Mouse (Mus musculus) spleen, postnatal 14 days (tissue): Measurements from ENCODE around the gene Cdyl.
A peak's percentile ranks its signal among the peaks of the same experiment; 100 is the strongest.

ENCODE experiments used
- DNase-seq, 2 experiments: peaks; one replicate each; pipeline ENCODE4 v3.0.0; 2021 to 2022; ENCODE audit warnings: low spot score in 2 of 2

Cdyl gene

GRCm38 (mm10) chr13:35659406-35659985 lies at the start of gene Cdyl:
Cdyl (plus strand) TSS chr13:35659833.
- DNase-seq: no peak

- no peak for DNase-seq
These were observed 48.9 kb upstream of the Cdyl start for GRCm38 (mm10) chr13:35610718-35611117.

GRCm38 (mm10) chr13:35612506-35612905 lies 47.1 kb upstream of the Cdyl start:
- DNase-seq: no peak

DNA sequence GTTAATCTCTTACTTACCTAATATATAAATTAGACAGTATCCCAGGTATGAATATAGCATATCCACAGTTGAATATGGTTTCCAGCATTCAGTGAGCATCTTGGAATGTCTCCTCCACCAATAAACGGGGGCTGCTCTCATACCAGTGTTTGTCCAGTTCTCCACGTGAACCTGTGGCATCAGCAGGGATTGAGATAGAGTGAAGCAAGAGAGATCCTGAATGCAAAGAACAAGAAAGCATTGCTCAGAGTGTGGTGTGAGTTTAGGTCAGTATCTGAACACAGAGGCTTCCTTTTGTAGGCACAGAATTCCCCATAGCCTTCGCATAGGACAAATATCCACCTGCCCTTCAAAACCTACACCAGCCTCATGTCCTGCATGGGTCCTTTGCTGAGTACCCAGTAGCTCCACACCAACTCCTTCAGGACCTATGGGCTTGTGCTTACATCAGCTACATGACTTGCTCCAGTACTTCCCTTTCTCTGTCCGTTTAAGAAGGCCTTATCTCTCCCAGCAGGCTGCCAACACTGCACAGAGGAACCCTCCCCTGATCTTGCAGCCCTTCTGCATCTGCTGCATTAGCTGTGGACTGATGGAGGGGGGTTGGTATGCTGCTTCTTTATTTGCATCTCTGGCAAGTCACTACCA lies 44.7 kb upstream of the Cdyl start:
- peak; percentile 25 to 32 for DNase-seq

DNA sequence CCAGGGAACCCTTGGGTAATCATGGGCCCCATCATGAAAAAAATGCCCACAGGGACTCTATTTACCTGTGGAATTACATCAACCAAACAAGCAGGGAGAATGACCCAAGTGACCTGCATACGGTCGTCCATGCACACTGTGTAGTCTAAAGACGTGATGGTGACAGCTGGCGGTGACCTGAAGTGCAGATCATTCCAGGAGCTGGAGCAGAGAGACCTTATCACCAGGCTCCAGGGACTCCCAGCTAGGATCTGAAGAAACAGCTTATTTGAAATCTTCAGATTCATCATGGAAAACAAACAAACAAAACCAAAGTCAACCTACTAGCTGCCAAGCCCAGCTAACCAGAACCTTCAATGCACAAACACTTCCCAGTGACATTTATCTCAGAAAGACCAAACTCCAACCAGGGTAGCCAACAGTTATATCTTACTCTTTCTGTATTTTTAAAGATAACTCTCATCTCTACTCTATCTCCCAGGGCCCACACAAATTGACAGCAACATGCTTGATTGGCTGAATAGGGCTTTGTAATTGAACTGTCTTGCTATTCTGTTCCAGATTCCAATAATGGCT lies 43.0 kb upstream of the Cdyl start:
- DNase-seq: no peak

- no peak for DNase-seq
These were observed 40.3 kb upstream of the Cdyl start for GRCm38 (mm10) chr13:35619356-35619755.

- DNase-seq: no peak
These were observed 38.9 kb upstream of the Cdyl start for GRCm38 (mm10) chr13:35620756-35621155.

DNA sequence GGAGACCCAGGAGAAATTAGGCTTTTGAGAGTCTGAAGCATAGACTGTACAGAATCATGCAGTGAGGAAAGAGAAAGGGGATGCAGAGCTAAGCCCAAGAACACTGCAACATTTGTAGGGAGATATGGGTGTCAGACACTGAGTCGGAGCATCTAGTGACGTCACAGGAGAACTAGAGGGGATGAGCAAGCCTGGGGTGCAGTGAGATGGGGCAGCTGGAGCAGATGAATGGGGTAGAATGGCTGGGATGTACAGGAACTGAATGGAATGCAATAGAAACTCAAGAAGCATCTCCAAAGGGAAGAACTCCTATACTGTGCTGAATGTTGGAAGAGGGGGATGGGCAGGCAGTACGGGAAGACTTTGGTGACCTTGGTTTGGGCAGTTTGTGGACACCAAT lies 34.8 kb upstream of the Cdyl start:
- no peak for DNase-seq

- no peak for DNase-seq
These were observed 34.1 kb upstream of the Cdyl start for GRCm38 (mm10) chr13:35625556-35625955.

- no peak for DNase-seq
These were observed 32.3 kb upstream of the Cdyl start for GRCm38 (mm10) chr13:35627319-35627718.

DNA sequence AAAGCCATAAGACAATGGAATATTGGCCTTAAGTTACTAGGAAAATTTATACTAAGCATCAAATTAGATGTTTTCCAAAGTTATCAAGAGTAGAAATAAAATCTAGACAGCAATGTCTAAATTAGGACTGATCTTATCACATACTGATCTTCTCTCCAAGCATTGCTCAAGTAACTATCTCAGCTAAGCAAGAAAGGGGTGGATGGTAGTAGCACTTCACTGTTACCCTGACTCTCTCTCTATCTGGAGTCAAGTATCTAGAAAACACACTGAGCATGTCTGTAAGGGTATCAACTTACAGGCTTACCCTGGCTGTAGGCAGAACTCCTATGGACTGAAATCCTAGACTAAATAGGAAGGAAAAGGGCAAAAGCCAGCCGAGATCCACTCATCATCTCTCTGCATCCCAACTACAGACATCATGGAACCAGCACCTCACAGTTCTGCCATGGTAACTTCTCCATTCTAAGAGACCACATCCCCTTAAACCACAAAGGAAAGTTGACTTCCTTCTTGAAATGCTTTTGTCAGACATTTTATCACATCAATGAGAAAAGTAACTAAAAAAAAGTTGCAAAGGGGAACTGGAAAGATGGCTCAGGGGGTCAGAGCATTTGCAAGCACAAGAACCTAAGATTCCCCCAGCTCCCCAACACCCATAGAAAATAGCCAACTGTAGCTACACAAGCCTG lies 12.4 kb upstream of the Cdyl start:
- DNase-seq: no peak

DNA sequence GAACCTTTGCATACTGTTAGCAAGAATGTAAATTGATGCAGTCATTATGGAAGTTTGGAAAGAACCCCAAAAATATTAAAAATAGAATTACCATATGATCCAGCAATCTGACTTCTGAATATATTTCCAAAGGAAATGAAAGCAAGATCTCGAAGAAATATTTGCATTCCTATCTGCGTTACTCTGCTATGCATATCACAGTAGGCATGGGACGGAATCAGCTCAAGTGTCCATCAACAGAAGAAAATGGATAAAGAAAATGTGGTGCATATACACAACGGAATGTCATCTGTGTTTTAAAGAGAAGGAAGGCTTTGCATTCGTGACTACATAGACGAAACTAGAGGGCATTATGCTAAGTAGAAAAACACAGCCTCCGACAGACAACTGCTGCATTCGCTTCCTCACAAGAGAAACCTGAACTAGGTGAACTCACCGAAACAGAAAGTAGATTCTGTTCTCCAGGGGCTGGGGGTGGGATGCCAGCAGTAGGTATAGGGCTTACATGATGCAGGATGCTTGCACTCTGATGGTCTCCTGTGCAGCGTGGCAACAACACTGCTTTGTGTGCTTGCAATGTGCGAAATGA lies 9.3 kb upstream of the Cdyl start:
- no peak for DNase-seq

GRCm38 (mm10) chr13:35652851-35653250 lies 6.8 kb upstream of the Cdyl start:
- DNase-seq: no peak

DNA sequence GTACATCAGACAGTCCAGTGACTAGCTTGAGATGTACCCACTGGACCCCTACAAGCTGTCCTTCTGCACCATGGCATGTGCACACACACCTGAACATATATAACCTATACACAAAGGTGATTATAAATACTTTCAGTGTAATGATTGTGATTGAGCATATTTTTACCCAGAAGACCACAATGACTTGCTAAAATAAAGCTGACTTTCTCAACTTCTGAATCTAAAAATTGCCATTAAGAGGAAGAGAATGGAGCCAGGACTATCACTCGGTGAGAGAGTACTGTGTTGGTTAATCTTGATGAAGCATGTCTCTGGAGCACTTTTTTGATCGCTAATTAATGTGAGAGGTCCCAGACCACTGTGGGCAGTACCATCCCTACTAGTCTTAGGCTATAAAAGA lies 2.8 kb upstream of the Cdyl start:
- no peak for DNase-seq

DNA sequence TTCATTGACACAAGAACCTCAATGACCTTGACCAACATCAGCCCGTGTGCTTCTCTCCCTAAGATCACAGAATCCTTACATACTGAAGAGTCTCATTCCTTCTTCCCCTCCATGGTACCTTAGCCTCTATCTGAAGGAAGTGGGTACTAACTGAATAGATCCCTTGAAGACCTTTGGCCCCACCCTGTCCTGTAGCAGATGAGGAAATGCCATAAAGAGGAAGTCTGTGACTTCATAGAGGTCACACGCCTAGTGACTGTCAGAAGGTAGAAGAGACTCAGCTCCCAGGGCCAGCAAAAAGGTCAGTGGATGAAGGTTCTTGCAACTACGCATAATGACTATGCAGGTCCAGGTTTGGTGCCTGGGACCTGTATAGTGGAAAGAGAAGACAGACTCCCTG lies 5.8 kb downstream of the Cdyl start:
- no peak for DNase-seq

DNA sequence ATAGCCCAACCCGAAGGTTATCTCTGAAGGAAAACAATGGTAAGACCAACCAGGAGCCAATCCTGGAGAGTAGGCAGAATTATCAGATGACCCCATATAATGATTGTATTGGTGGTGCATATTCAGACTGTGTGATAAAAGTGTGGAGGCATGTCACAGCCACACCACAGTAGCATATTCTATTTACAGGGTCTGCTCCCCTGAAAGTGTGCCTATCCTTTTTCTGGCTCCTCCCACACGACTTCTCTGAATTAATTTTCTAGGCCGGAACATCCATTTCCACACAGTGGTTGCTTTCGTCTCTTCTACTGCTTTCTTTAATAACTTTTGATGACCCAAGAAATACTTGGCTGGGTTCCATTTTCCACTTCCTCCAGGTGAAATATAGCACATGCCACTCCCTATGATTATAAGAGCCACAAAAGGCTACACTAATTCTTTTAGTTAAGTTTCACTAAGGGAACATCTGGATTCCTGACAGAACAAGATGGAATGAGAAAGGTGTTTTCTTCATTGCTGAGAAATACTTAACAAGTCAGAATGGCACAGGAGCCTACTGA lies 10.4 kb downstream of the Cdyl start:
- DNase-seq: no peak

GRCm38 (mm10) chr13:35670875-35671274 lies 11.2 kb downstream of the Cdyl start:
- no peak for DNase-seq

DNA sequence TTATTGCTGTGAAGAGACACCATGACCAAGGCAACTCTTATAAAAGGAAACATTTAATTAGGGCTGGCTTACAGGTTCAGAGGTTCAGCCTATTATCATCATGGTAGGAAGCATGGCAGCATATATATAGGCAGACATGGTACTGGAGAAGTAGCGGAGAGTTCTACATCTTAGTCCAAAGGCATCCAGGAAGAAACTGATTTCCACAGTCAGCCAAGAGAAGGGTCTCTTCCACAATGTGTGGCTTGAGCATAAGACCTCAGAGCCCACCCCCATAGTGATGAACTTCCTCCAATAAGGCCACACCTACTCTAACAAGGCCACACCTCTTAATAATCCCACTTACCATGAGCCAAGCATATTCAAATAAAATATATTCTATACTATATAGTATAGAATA lies 17.3 kb downstream of the Cdyl start:
- no peak for DNase-seq

DNA sequence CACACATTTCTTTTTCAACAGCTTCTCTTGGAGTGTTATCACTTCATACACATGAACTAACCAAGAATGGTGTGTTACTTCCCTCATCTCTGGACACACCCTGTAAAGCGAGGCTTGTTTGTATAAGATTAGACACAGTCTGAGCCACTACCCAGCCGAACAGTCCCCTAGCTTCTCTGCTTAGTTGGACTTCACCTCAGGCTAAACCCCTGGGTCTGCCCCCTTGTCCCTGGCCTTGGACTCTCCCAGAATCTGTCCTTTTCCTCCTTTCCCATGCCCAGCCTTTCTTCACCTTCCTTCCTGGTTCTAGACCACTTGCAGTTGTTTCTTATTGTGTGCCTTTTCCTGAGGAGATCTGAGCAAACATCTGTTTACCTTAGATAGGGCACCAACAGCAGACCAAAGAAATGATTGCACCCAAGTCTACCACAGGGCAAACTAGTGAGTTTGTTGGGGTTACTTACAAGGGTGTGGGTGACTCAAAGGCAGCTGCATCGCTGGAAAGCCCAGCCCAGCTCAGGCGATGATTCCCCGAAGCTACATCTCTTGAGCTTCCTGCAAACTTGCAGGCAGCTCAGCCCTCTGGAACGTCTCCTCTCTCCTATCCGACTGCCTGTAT lies 17.9 kb downstream of the Cdyl start:
- DNase-seq: peak; percentile 33 to 42

GRCm38 (mm10) chr13:35678691-35679090 lies 19.1 kb downstream of the Cdyl start:
- no peak for DNase-seq

GRCm38 (mm10) chr13:35681361-35681760 lies 21.7 kb downstream of the Cdyl start:
- no peak for DNase-seq

- DNase-seq: no peak
These were observed 26.6 kb downstream of the Cdyl start for GRCm38 (mm10) chr13:35686273-35686672.
